Mouse (Mus musculus): ENCODE measurements at regions not wholly inside any gene's neighbourhood (a gene's known extent, or its start where the extent isn't known, plus 50 kb on each side); places are given as distances from the start of the nearest gene placed in this dataset.
A peak's percentile ranks its signal among the peaks of the same experiment; 100 is the strongest.

- ATAC-seq (replicated peaks in 1 of 2; ENCODE audit: insufficient read depth in 1 of 2, low FRiP score in 2 of 2, low TSS enrichment in 1 of 2, low read depth in 1 of 2, poor library complexity in 2 of 2, severe bottlenecking in 2 of 2) = no peak
Observed at GRCm38 (mm10) chr6:118297576-118297975, 100.1 kb upstream of the Ret start.

- ATAC-seq (replicated peaks in 1 of 2; ENCODE audit: insufficient read depth in 1 of 2, low FRiP score in 2 of 2, low TSS enrichment in 1 of 2, low read depth in 1 of 2, poor library complexity in 2 of 2, severe bottlenecking in 2 of 2) = no peak
Observed at GRCm38 (mm10) chr6:118293986-118294385, 96.5 kb upstream of the Ret start.

GRCm38 (mm10) chr6:118292928-118293327 is 95.4 kb upstream of the Ret start:
- ATAC-seq (replicated peaks in 1 of 2; ENCODE audit: insufficient read depth in 1 of 2, low FRiP score in 2 of 2, low TSS enrichment in 1 of 2, low read depth in 1 of 2, poor library complexity in 2 of 2, severe bottlenecking in 2 of 2) = no peak

DNA sequence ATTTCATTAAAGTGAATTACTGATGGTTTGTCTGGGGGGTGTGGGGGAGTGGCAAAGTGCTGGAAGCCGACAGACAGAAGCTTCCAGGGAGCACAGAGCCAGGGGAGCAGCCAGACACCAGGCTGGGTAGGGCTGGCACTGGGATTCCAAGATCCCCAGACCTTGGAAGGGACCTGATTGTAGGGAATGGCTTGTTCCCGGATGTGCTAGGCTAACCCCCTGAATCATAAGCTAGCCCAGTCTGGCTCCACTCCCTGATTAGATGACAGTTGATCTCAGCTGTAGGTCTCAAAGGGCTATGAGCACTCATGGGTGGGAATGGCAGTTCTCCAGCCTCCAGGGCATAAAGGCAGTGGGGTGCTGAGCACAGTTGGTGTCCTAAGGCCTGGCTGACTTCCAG is 94.8 kb upstream of the Ret start:
- ATAC-seq (replicated peaks in 1 of 2; ENCODE audit: insufficient read depth in 1 of 2, low FRiP score in 2 of 2, low TSS enrichment in 1 of 2, low read depth in 1 of 2, poor library complexity in 2 of 2, severe bottlenecking in 2 of 2) = no peak

DNA sequence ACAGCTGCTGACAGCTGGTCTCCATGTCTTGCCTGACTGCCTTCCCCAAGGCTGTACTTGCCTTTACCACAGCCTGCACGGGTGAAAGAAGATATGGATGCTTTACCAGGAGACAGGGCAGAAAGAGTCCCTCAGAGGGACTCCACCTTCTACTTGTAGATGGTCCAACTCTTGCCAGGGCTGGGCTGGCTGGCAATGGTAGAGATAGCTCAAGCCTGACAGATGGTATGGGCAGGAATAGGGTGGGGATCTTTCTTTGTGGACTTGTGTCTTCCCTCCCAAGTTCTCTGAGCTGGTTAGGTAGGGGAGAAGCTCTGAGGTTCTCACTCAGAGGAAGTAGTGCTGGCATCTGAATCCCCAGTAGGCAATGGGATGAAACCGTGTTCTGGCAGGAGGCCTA is 93.9 kb upstream of the Ret start:
- 0 out of 4 replicates have a peak, but pooled peaks of 1 of the 2 experiments have one; percentile 2 for ATAC-seq (replicated peaks in 1 of 2; ENCODE audit: insufficient read depth in 1 of 2, low FRiP score in 2 of 2, low TSS enrichment in 1 of 2, low read depth in 1 of 2, poor library complexity in 2 of 2, severe bottlenecking in 2 of 2)

- no peak for ATAC-seq (replicated peaks in 1 of 2; ENCODE audit: insufficient read depth in 1 of 2, low FRiP score in 2 of 2, low TSS enrichment in 1 of 2, low read depth in 1 of 2, poor library complexity in 2 of 2, severe bottlenecking in 2 of 2)
Observed at GRCm38 (mm10) chr6:118285246-118285645, 87.7 kb upstream of the Ret start.

GRCm38 (mm10) chr6:118283949-118284568 is 86.5 kb upstream of the Ret start:
- no peak for ATAC-seq (replicated peaks in 1 of 2; ENCODE audit: insufficient read depth in 1 of 2, low FRiP score in 2 of 2, low TSS enrichment in 1 of 2, low read depth in 1 of 2, poor library complexity in 2 of 2, severe bottlenecking in 2 of 2)

DNA sequence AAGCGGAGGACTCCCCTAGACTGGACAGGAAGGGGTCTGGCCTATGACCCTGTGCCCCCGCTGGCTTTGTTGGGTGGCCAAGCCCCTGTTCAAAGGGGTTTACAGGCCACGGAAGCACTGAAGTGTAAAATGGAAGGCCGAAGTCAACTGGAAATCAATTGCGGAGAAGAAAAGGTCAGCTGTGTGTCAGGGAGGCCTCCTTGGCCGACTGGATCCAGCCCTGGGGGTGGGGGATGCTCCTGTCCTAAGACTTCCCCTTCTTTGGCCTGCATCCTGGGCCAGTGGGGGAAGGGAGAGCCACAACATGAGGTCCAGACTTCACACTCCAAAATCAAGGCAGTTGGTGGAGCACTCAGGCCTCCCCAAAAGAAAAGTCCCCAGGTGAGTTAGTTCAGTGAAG is 66.4 kb upstream of the Ret start:
- no peak for ATAC-seq (replicated peaks in 1 of 2; ENCODE audit: insufficient read depth in 1 of 2, low FRiP score in 2 of 2, low TSS enrichment in 1 of 2, low read depth in 1 of 2, poor library complexity in 2 of 2, severe bottlenecking in 2 of 2)

DNA sequence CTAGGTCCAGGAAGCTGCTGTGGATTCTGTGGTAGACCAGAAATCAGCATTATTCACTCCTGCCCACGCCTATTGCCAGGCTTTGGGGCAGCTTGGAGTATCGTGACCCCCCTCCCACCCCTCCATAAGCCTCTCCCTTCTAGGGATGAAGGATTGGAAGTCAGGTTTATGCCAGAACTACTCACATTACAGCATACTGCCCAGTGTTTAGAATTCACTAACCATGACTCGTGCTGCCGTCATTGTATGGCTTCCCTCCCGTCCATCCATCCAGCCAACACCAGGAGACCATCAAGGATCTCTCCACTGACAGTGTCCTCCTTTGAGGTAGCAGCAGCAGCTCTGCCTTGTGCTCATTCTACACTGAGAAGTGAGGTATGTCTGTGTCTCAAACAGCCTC is 62.4 kb upstream of the Ret start:
- no peak for ATAC-seq (replicated peaks in 1 of 2; ENCODE audit: insufficient read depth in 1 of 2, low FRiP score in 2 of 2, low TSS enrichment in 1 of 2, low read depth in 1 of 2, poor library complexity in 2 of 2, severe bottlenecking in 2 of 2)

DNA sequence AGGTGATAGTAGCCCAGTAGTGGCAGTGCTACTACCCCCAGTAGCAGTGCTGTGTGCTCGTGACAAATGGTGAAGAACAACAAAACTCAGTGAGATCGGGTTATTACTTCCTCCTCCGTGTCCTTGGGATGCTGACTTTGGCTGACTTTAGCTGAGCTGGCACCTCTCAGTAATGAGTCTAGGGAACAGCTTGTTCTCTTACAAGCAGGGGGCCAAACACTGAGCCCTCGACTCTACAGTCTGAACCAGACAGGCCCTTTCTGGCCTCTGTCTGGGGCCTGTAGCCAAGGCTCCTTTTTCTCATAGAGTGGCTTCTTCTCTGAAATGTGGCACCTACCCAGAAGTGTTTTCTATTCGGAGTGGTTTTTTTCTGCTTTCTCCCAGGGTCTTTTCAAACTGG is 57.4 kb upstream of the Ret start:
- no peak for ATAC-seq (replicated peaks in 1 of 2; ENCODE audit: insufficient read depth in 1 of 2, low FRiP score in 2 of 2, low TSS enrichment in 1 of 2, low read depth in 1 of 2, poor library complexity in 2 of 2, severe bottlenecking in 2 of 2)

GRCm38 (mm10) chr6:118252711-118253110 is 55.2 kb upstream of the Ret start:
- ATAC-seq (replicated peaks in 1 of 2; ENCODE audit: insufficient read depth in 1 of 2, low FRiP score in 2 of 2, low TSS enrichment in 1 of 2, low read depth in 1 of 2, poor library complexity in 2 of 2, severe bottlenecking in 2 of 2) = no peak

GRCm38 (mm10) chr6:118251131-118251530 is 53.6 kb upstream of the Ret start:
- no peak for ATAC-seq (replicated peaks in 1 of 2; ENCODE audit: insufficient read depth in 1 of 2, low FRiP score in 2 of 2, low TSS enrichment in 1 of 2, low read depth in 1 of 2, poor library complexity in 2 of 2, severe bottlenecking in 2 of 2)

- ATAC-seq (replicated peaks in 1 of 2; ENCODE audit: insufficient read depth in 1 of 2, low FRiP score in 2 of 2, low TSS enrichment in 1 of 2, low read depth in 1 of 2, poor library complexity in 2 of 2, severe bottlenecking in 2 of 2) = no peak
Observed at GRCm38 (mm10) chr6:118250006-118250405, 52.5 kb upstream of the Ret start.

All from hematopoietic stem cell, adult 5-6 weeks (primary cell).